Mouse (Mus musculus) heart, adult 2 months (tissue): ENCODE data around the gene Cd82.

ENCODE experiments used
- CTCF ChIP-seq: fragments of 200-600 bp; IDR thresholded peaks from 2 replicates; pipeline ENCODE4 v1.8.1; 2022; ENCODE audit warnings: antibody characterized with exemption, mild to moderate bottlenecking, moderate library complexity
- EP300 ChIP-seq: fragments of 200-500 bp; IDR thresholded peaks from 2 replicates; pipeline ENCODE4 v1.6.1; 2011; ENCODE audit warnings: low read depth, low read length, control low read depth; ENCODE audit not compliant: insufficient read depth
- POLR2A ChIP-seq: fragments of 200-500 bp; IDR thresholded peaks from 2 replicates; pipeline ENCODE4 v1.6.1; 2011; ENCODE audit warnings: mild to moderate bottlenecking, low read depth, low read length, control low read depth; ENCODE audit not compliant: insufficient read depth

DNA sequence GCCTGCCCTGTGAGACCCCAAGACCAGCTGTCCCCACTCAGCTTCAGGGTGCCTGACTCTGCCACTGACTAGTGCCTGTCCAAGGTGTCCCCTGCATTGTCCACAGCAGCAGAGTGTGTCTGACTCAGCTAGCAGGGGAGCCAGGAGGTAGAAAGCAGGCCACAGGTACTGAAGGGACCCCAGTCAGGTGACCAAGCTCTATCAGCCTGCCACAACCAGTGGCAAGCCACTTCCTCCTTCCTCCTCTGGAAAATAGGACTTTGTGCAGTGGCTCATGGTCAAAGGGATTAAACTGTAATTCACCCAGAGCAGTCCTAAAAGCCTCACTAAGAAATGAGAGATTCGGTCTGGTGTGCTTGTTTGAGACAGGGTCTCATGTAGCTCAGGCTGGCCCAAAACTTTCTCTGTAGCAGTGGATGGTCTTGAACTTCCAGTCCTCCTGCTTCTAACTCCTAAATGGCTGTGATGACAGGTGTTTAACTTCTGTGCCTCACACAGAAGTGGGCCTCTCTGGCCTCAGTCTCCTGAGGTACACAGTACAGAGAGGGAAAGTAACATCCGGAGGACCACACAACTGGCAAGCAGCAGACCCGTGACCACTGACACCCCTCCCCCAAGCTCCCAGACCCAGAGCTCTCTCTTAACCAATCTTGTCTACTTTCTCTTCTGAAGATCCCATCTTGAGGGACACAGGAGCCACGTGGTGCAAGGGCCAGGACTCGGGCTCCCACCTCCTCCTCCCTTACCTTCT lies 31.2 kb downstream of the Cd82 start:
- no peak for TF ChIP-seq EP300
- TF ChIP-seq POLR2A = no peak
- no peak for TF ChIP-seq CTCF
